Mouse (Mus musculus) CH12.LX (cell line): Measurements from ENCODE around the gene Ppm1j. TPM values are rescaled to one million over a fixed set of nuclear protein-coding genes. Genes with fewer than 3 reads are reported as not detected.
"Not testable (repeated sequence)": the region's sequence is repeated elsewhere in the genome, so short reads cannot be mapped to it uniquely, and the experiment has no call there.

Source experiments
- DNase-seq: peaks from one replicate; pipeline ENCODE4 v3.0.0-alpha.2; 2013; ENCODE audit errors: extremely low read depth
- H3K27ac ChIP-seq: 2 replicates; pipeline ENCODE4 v1.5.1; 2012; ENCODE audit warnings: low read depth, mild to moderate bottlenecking, control low read depth, moderate library complexity; ENCODE audit not compliant: insufficient read depth
- H3K27me3 ChIP-seq: replicated peaks from 2 replicates; pipeline ENCODE3; 2012; ENCODE audit warnings: inconsistent platforms
- H3K36me3 ChIP-seq, 2 experiments: replicated peaks in 1 of 2; 2 replicates each; pipeline versions ENCODE3 to v1.6.1; 2012; ENCODE audit warnings: inconsistent platforms in 1 of 2, low read length in 1 of 2, mild to moderate bottlenecking in 1 of 2, mixed read lengths in 1 of 2, moderate library complexity in 1 of 2; ENCODE audit not compliant: control insufficient read depth in 1 of 2, insufficient read depth in 1 of 2
- H3K4me1 ChIP-seq, 2 experiments: 2 replicates each; pipeline ENCODE4 v1.6.1; 2012; ENCODE audit warnings: inconsistent platforms in 1 of 2, moderate library complexity in 1 of 2; ENCODE audit not compliant: insufficient read depth in 2 of 2, control insufficient read depth in 1 of 2
- H3K4me2 ChIP-seq: 2 replicates; pipeline ENCODE4 v1.6.1; 2012; ENCODE audit warnings: low read depth, mild to moderate bottlenecking, control low read depth; ENCODE audit not compliant: poor library complexity, insufficient read depth, severe bottlenecking
- H3K4me3 ChIP-seq, 3 experiments: fragments of 150-350 bp in 1 of 3; sonication (generic) in 1 of 3; replicated peaks in 1 of 3; 2 replicates each; pipeline versions ENCODE3 to v1.5.1; 2011 to 2012; ENCODE audit warnings: low read depth in 2 of 3, low read length in 2 of 3, mild to moderate bottlenecking in 2 of 3, moderate library complexity in 2 of 3, control low read depth in 1 of 3, improper control_type of control experiment in 1 of 3, inconsistent platforms in 1 of 3, mixed read lengths in 1 of 3; ENCODE audit not compliant: poor library complexity in 1 of 3
- H3K79me2 ChIP-seq: replicated peaks from 2 replicates; pipeline ENCODE4 v1.6.1; 2012; ENCODE audit warnings: mild to moderate bottlenecking, moderate library complexity; ENCODE audit not compliant: control insufficient read depth, poor library complexity, insufficient read depth, severe bottlenecking; ENCODE audit errors: extremely low read depth
- H3K9ac ChIP-seq: 2 replicates; pipeline ENCODE4 v1.6.1; 2012; ENCODE audit warnings: low read depth, mild to moderate bottlenecking, control low read depth, moderate library complexity; ENCODE audit not compliant: insufficient read depth
- H3K9me3 ChIP-seq: replicated peaks from 2 replicates; pipeline ENCODE3; 2012; ENCODE audit warnings: low read length, inconsistent platforms, mixed read lengths
- CHD2 ChIP-seq: IDR thresholded peaks from 2 replicates; pipeline ENCODE4 v1.6.1; 2011; ENCODE audit warnings: low read length, improper control_type of control experiment
- ELF1 ChIP-seq: IDR thresholded peaks from 2 replicates; pipeline ENCODE4 v1.6.1; 2014; ENCODE audit warnings: low read depth, mild to moderate bottlenecking, inconsistent platforms, low read length, improper control_type of control experiment
- EP300 ChIP-seq: IDR thresholded peaks from 2 replicates; pipeline ENCODE4 v1.6.1; 2011; ENCODE audit warnings: low read length, improper control_type of control experiment
- ETS1 ChIP-seq: conservative IDR thresholded peaks from 2 replicates; pipeline ENCODE4 v1.6.1; 2012; ENCODE audit warnings: low read depth, mild to moderate bottlenecking, inconsistent platforms, low read length, improper control_type of control experiment, moderate library complexity
- HCFC1 ChIP-seq: IDR thresholded peaks from 2 replicates; pipeline ENCODE4 v1.6.1; 2012; ENCODE audit warnings: low read depth, mild to moderate bottlenecking, inconsistent platforms, low read length, improper control_type of control experiment
- IRF4 ChIP-seq: IDR thresholded peaks from 2 replicates; pipeline ENCODE4 v1.6.1; 2014; ENCODE audit warnings: low read depth, mild to moderate bottlenecking, inconsistent platforms, low read length, improper control_type of control experiment
- JUN ChIP-seq: IDR thresholded peaks from 2 replicates; pipeline ENCODE4 v1.6.1; 2011; ENCODE audit warnings: low read depth, mild to moderate bottlenecking, low read length, improper control_type of control experiment, moderate library complexity; ENCODE audit not compliant: insufficient read depth
- JUND ChIP-seq: conservative IDR thresholded peaks from 2 replicates; pipeline ENCODE4 v1.6.1; 2011; ENCODE audit warnings: low read depth, low read length, improper control_type of control experiment
- MAX ChIP-seq: IDR thresholded peaks from 2 replicates; pipeline ENCODE4 v1.6.1; 2011; ENCODE audit warnings: low read length, improper control_type of control experiment
- MAZ ChIP-seq: IDR thresholded peaks from 2 replicates; pipeline ENCODE4 v1.6.1; 2012; ENCODE audit warnings: low read depth, mild to moderate bottlenecking, inconsistent platforms, low read length, improper control_type of control experiment, moderate library complexity
- MEF2A ChIP-seq: IDR thresholded peaks from 2 replicates; pipeline ENCODE4 v1.6.1; 2014; ENCODE audit warnings: low read depth, mild to moderate bottlenecking, inconsistent platforms, low read length, improper control_type of control experiment, borderline replicate concordance
- MXI1 ChIP-seq: IDR thresholded peaks from 2 replicates; pipeline ENCODE4 v1.6.1; 2011; ENCODE audit warnings: mild to moderate bottlenecking, low read depth, low read length, improper control_type of control experiment
- NELFE ChIP-seq: IDR thresholded peaks from 2 replicates; pipeline ENCODE4 v1.6.1; 2011; ENCODE audit warnings: low read depth, low read length, improper control_type of control experiment
- NRF1 ChIP-seq: IDR thresholded peaks from 2 replicates; pipeline ENCODE4 v1.6.1; 2014; ENCODE audit warnings: low read depth, mild to moderate bottlenecking, inconsistent platforms, low read length, improper control_type of control experiment, moderate library complexity
- PAX5 ChIP-seq: IDR thresholded peaks from 2 replicates; pipeline ENCODE4 v1.6.1; 2012; ENCODE audit warnings: low read length, inconsistent platforms, mixed read lengths
- POLR2A ChIP-seq: IDR thresholded peaks from 2 replicates; pipeline ENCODE4 v1.6.1; 2011; ENCODE audit warnings: low read depth, mild to moderate bottlenecking, improper control_type of control experiment, low read length
- POLR2AphosphoS2 ChIP-seq: IDR thresholded peaks from 2 replicates; pipeline ENCODE4 v1.6.1; 2011; ENCODE audit warnings: low read depth, low read length, improper control_type of control experiment
- SIN3A ChIP-seq: IDR thresholded peaks from 2 replicates; pipeline ENCODE4 v1.6.1; 2012; ENCODE audit warnings: low read length, improper control_type of control experiment, inconsistent platforms
- SMC3 ChIP-seq: IDR thresholded peaks from 2 replicates; pipeline ENCODE4 v1.6.1; 2011; ENCODE audit warnings: low read depth, low read length, improper control_type of control experiment
- TCF12 ChIP-seq: IDR thresholded peaks from 2 replicates; pipeline ENCODE4 v1.6.1; 2014; ENCODE audit warnings: low read depth, mild to moderate bottlenecking, inconsistent platforms, low read length, improper control_type of control experiment
- UBTF ChIP-seq: IDR thresholded peaks from 2 replicates; pipeline ENCODE4 v1.6.1; 2012; ENCODE audit warnings: low read depth, mild to moderate bottlenecking, inconsistent platforms, low read length, improper control_type of control experiment, moderate library complexity
- USF1 ChIP-seq: IDR thresholded peaks from 2 replicates; pipeline ENCODE4 v1.6.1; 2014; ENCODE audit warnings: low read depth, mild to moderate bottlenecking, inconsistent platforms, low read length, improper control_type of control experiment
- ZNF384 ChIP-seq: IDR thresholded peaks from 2 replicates; pipeline ENCODE4 v1.6.1; 2012; ENCODE audit warnings: low read depth, low read length, improper control_type of control experiment, inconsistent platforms
- dilution Hi-C: fragments of 300-500 bp; cut with MboI; formaldehyde crosslinking; loops from 2 replicates; pipeline ENCODE4 v1.14.3; 2020; ENCODE audit warnings: low sequenced_read_pairs; ENCODE audit not compliant: extremely low pct_unique_long_range_greater_than_20kb, extremely low pct_ligation_motif_present
- in situ Hi-C: fragments of 300-500 bp; cut with MboI; formaldehyde crosslinking; loops from 3 replicates; pipeline ENCODE4 v1.14.3; 2019; ENCODE audit warnings: low sequenced_read_pairs, low pct_ligation_motif_present, low pct_unique_long_range_greater_than_20kb, mixed read lengths
- polyA plus RNA-seq: library from polyadenylated mRNA; unstranded; fragments of >175 nt; gene quantifications from 2 replicates; pipeline ENCODE4 v1.2.1, GENCODE M21; 2012; ENCODE audit warnings: low read depth; ENCODE audit not compliant: insufficient read length
- total RNA-seq, 2 experiments: library from RNA; depleted of rRNA; stranded (reverse); fragments of 300-350 nt in 1 of 2; fragments of >200 nt in 1 of 2; gene quantifications; 2 replicates each; pipeline ENCODE4 v1.2.3; 2012 to 2014

Ppm1j gene
- total and polyA plus RNA-seq, 3 experiments: 2.1 to 6.5 (median 6.4) TPM

DNA sequence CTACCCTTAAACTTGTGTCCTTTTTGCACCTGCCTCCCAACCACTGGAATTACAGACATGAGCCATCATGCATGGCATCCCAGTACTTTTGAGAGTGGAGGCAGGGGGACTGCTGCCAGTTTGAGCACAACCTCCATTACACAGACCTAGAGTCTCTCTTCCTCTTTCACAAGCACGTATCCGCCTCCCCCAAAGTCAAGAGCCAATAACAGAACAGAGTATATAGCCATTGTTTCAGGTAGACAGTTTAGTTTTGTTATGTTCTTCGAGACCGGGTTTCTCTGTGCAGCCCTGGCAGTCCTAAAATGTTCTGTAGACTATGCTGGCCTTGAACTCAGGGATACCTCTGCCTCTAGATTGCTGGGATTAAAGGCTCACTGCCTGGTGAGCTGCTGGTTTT is 31.4 kb downstream of the Ppm1j start:
- in situ Hi-C loops: no loop called here
- Histone ChIP-seq H3K9ac (peak overlapping the region; percentile 53; the same call in 1 of the 2 replicates), H3K36me3 (peaks cover 0 to 13% of the 10 kb centered on the region in 2 experiments), H3K79me2 (no peaks in the 10 kb centered on the region), H3K4me2 (peak overlapping the region; percentile 95)
- peak; percentile 47 for DNase-seq
- peak; percentile 49; the same call in 1 of the 2 replicates for TF ChIP-seq TCF12
- peak; percentile 43 for TF ChIP-seq POLR2A
- no peak for TF ChIP-seq NELFE
- TF ChIP-seq MEF2A: 0 out of 2 replicates have a peak, but pooled peaks have one; percentile 16
- no peak for TF ChIP-seq ETS1
- peak; percentile 76; the same call in 1 of the 2 replicates for TF ChIP-seq IRF4
- TF ChIP-seq UBTF: no peak
- TF ChIP-seq CHD2: 0 out of 2 replicates have a peak, but pooled peaks have one; percentile 42
- no peak for TF ChIP-seq USF1
- TF ChIP-seq JUN: no peak
- no peak for TF ChIP-seq ZNF384
- TF ChIP-seq SIN3A: 0 out of 2 replicates have a peak, but pooled peaks have one; percentile 42
- peak; percentile 57 for TF ChIP-seq ELF1
- peak; percentile 25; the same call in 1 of the 2 replicates for TF ChIP-seq HCFC1
- TF ChIP-seq PAX5: no peak
- no peak; the same call in 1 of the 2 replicates for TF ChIP-seq MAX
- TF ChIP-seq SMC3: no peak
- TF ChIP-seq MAZ: 0 out of 2 replicates have a peak, but pooled peaks have one; percentile 33
- peak; percentile 16; the same call in 1 of the 2 replicates for TF ChIP-seq NRF1
- no peak for TF ChIP-seq MXI1
- TF ChIP-seq JUND: no peak
- TF ChIP-seq EP300: peak; percentile 49; the same call in 1 of the 2 replicates
- TF ChIP-seq POLR2AphosphoS2: no peak
- TF ChIP-seq, all 38 proteins: peak for 11
- Histone ChIP-seq H3K4me3 (peak overlapping the region in 1 of 3 experiments; percentile 11), H3K27me3 (no peaks in the 10 kb centered on the region), H3K9me3 (no peaks in the 10 kb centered on the region), H3K4me1 (peaks cover 14 to 30% of the 10 kb centered on the region in 2 experiments), H3K27ac (no peak overlapping the region; the same call in 1 of the 2 replicates)
- dilution Hi-C loops: no loop called here

DNA sequence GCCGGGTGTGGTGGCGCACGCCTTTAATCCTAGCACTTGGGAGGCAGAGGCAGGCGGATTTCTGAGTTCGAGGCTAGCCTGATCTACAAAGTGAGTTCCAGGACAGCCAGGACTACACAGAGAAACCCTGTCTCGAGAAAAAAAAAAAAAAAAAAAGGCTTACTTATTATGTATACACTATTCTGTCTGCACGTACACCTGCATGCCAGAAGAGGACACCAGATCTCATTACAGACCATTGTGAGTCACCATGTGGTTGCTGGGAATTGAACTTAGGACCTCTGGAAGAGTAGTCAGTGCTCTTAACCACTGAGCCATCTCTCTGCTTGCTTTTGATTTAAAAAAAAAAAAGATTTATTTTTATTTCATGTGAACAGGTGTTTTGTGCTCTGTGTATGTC is 32.4 kb downstream of the Ppm1j start:
- Histone ChIP-seq H3K36me3 (peaks cover 0 to 11% of the 10 kb centered on the region in 2 experiments), H3K4me1 (peaks cover 14 to 32% of the 10 kb centered on the region in 2 experiments)
- H3K9ac ChIP-seq, in situ Hi-C loops, H3K27me3 ChIP-seq, DNase-seq, H3K4me2 ChIP-seq, dilution Hi-C loops, H3K79me2 ChIP-seq, H3K27ac ChIP-seq, H3K9me3 ChIP-seq, H3K4me3 ChIP-seq: not testable (repeated sequence)
